Mouse (Mus musculus) MEL (cell line): ENCODE results near the gene Ebf4.

ENCODE experiments used
- BHLHE40 ChIP-seq: IDR thresholded peaks from 2 replicates; pipeline ENCODE4 v1.6.1; 2012; ENCODE audit warnings: low read depth, mild to moderate bottlenecking, inconsistent platforms, low read length, improper control_type of control experiment, borderline replicate concordance
- CTCF ChIP-seq, 3 experiments: IDR thresholded peaks in 2 of 3; conservative IDR thresholded peaks in 1 of 3; 2 replicates each; pipeline ENCODE4 v1.5.1; 2011 to 2012; ENCODE audit warnings: low read length in 3 of 3, low read depth in 2 of 3, mild to moderate bottlenecking in 2 of 3, improper control_type of control experiment in 1 of 3, inconsistent platforms in 1 of 3, mixed read lengths in 1 of 3, moderate library complexity in 1 of 3; ENCODE audit not compliant: control insufficient read depth in 1 of 3, insufficient read depth in 1 of 3, poor library complexity in 1 of 3, severe bottlenecking in 1 of 3
- EP300 ChIP-seq, 2 experiments: IDR thresholded peaks; 2 replicates each; pipeline ENCODE4 v1.6.1; 2011; ENCODE audit warnings: improper control_type of control experiment in 2 of 2, low read length in 2 of 2, low read depth in 1 of 2, mild to moderate bottlenecking in 1 of 2
- POLR2A ChIP-seq, 2 experiments: IDR thresholded peaks; 2 replicates each; pipeline ENCODE4 v1.6.1; 2011 to 2012; ENCODE audit warnings: low read length in 2 of 2, mild to moderate bottlenecking in 2 of 2, control low read depth in 1 of 2, improper control_type of control experiment in 1 of 2, low read depth in 1 of 2, moderate library complexity in 1 of 2; ENCODE audit not compliant: control insufficient read depth in 1 of 2, insufficient read depth in 1 of 2, poor library complexity in 1 of 2
- TCF12 ChIP-seq: IDR thresholded peaks from 2 replicates; pipeline ENCODE4 v1.6.1; 2014; ENCODE audit warnings: low read depth, mild to moderate bottlenecking, inconsistent platforms, low read length, improper control_type of control experiment, moderate library complexity

GRCm38 (mm10) chr2:130350376-130350775, 55.4 kb downstream of the Ebf4 start:
- TF ChIP-seq CTCF (IDR thresholded peaks at IDR 0.05 in 2 of 3, conservative IDR thresholded peaks at IDR 0.05 in 1 of 3; ENCODE audit: control insufficient read depth in 1 of 3, insufficient read depth in 1 of 3, low read depth in 2 of 3, low read length in 3 of 3, poor library complexity in 1 of 3, severe bottlenecking in 1 of 3) (no peak), POLR2A (IDR thresholded peaks at IDR 0.05; ENCODE audit: control insufficient read depth in 1 of 2, insufficient read depth in 1 of 2, low read depth in 1 of 2, low read length in 2 of 2, poor library complexity in 1 of 2) (no peak), TCF12 (no peak), BHLHE40 (no peak), EP300 (IDR thresholded peaks at IDR 0.05; ENCODE audit: low read depth in 1 of 2, low read length in 2 of 2) (no peak)
